Mouse (Mus musculus) liver, postnatal 0 days (tissue): ENCODE results near the gene Ccnt1.

ENCODE experiments used
- CTCF ChIP-seq: sonication (generic); IDR thresholded peaks from 2 replicates; pipeline ENCODE4 v1.5.1; 2016; ENCODE audit warnings: antibody characterized with exemption, low read depth
- EP300 ChIP-seq: IDR thresholded peaks from 2 replicates; pipeline ENCODE4 v1.6.1; 2016; ENCODE audit warnings: antibody characterized with exemption, low read depth, mild to moderate bottlenecking

DNA sequence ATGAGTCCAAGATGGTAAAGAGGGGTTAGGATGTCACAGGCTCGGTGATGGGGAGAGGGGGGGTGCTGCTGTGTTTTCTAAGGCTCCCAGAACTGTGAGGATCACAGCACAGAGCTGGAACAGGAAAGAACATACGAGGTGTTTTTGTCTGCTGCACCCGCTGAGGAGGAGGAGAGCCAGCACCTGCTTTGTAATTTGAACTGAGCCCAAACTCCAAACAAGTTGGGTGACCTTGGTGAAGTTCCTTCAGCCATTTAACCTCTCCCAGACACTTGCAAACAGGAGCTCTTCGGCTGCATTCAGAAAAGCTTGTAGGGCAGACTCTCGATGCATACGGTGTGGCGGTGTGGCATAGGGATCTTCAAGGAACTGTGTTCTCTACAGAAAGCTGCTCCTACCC lies 14.7 kb upstream of the Ccnt1 start:
- TF ChIP-seq CTCF = no peak
- no peak for TF ChIP-seq EP300
